Mouse (Mus musculus) intestine, embryonic 14.5 days (tissue): ENCODE data around the gene Cd79a. TPM values are rescaled to one million over a fixed set of nuclear protein-coding genes. Genes with fewer than 3 reads are reported as not detected.

Experiments
- ATAC-seq: fragments of 200-750 bp; cut with Nextera tagmentation; replicated peaks from 2 replicates; pipeline ENCODE4 v1.8.0; 2017; ENCODE audit warnings: low read depth, moderate number of reproducible peaks, moderate TSS enrichment, moderate library complexity; ENCODE audit not compliant: low FRiP score, low TSS enrichment
- DNase-seq: peaks from one replicate; pipeline ENCODE4 v3.0.0-alpha.2; 2018; ENCODE audit warnings: low spot score
- H3K27ac ChIP-seq: fragments of 300-500 bp; sonication (generic); 2 replicates; pipeline ENCODE4 v1.5.1; 2014; ENCODE audit warnings: low read depth, mild to moderate bottlenecking, control low read depth
- H3K27me3 ChIP-seq: fragments of 300-500 bp; sonication (generic); replicated peaks from 2 replicates; pipeline ENCODE4 v1.6.1; 2014; ENCODE audit warnings: low read length, control low read depth; ENCODE audit not compliant: control insufficient read depth, insufficient read depth
- H3K36me3 ChIP-seq: fragments of 300-500 bp; sonication (generic); 2 replicates; pipeline ENCODE4 v1.6.1; 2014; ENCODE audit warnings: low read length, control low read depth; ENCODE audit not compliant: control insufficient read depth, insufficient read depth
- H3K4me1 ChIP-seq: fragments of 300-500 bp; sonication (generic); replicated peaks from 2 replicates; pipeline ENCODE4 v1.6.1; 2014; ENCODE audit warnings: low read length, control low read depth, mixed read lengths; ENCODE audit not compliant: control insufficient read depth, insufficient read depth
- H3K4me2 ChIP-seq: fragments of 300-500 bp; sonication (generic); 2 replicates; pipeline ENCODE4 v1.6.1; 2014; ENCODE audit warnings: low read length
- H3K4me3 ChIP-seq: fragments of 300-500 bp; sonication (generic); 2 replicates; pipeline ENCODE4 v1.5.1; 2014; ENCODE audit warnings: low read depth, low read length, control low read depth, mixed read lengths
- H3K9ac ChIP-seq: fragments of 300-500 bp; sonication (generic); 2 replicates; pipeline ENCODE4 v1.6.1; 2014; ENCODE audit warnings: mild to moderate bottlenecking, low read length
- H3K9me3 ChIP-seq: fragments of 300-500 bp; sonication (generic); 2 replicates; pipeline ENCODE4 v1.6.1; 2016; ENCODE audit warnings: low read length, control low read depth; ENCODE audit not compliant: control insufficient read depth
- WGBS: fragments of 180-500 bp; shearing (Covaris S2); extraction: QIAGEN DNeasy Blood & Tissue Kit; methylation state at CpG from one replicate; pipeline ENCODE4 v1.1.7; 2014; 5-methylcytosine and 5-hydroxymethylcytosine counted together
- polyA plus RNA-seq: library from polyadenylated mRNA; unstranded; fragments of >200 nt; fragmentation: Nextera tagmentation; extraction: Ambion mirVana; gene quantifications from 2 replicates; pipeline ENCODE4 v1.2.1, GENCODE M21; 2014

Gene Cd79a
- polyA plus RNA-seq, 1 experiment from 2014 or later, result 0.28 TPM

DNA sequence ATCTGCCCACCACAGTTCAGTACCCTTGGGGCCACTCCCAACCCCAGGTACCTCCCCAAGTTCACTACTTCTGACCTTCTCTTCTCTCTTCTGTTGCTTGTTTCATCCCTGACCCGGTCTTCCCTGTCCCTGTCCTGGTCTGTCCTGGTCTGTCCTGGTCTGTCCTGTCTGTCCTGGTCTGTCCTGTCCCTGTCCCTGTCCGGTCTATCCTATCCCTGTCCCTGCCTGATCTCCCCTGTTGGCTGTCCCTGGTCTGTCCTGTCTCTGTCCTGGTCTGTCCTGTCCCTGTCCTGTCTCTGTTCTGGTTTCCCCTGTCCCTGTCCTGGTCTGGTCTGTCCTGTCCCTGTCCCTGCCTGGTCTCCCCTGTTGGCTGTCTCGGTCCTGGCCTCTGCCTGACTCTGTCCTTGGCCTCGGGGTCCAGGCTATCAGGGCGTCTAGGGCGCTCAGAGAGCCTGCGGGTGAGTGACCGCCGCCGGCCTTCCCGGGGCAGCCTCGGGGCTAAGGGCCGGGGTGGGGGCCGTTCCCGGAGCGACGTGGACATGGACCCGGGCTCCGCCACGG is 21.7 kb downstream of the Cd79a start:
- H3K4me3 ChIP-seq, result no peak overlapping the region
- H3K4me1 ChIP-seq, result no peaks in the 10 kb centered on the region
- no peak overlapping the region for H3K4me2 ChIP-seq
- no peak overlapping the region for H3K9ac ChIP-seq
- DNase-seq, result no peak
- no peak; the same call in 1 of the 2 replicates for ATAC-seq
- no peaks in the 10 kb centered on the region for H3K27me3 ChIP-seq
- H3K27ac ChIP-seq, result no peak overlapping the region
- 90% methylated on average over 20 of the region's 20 CpGs for WGBS
- H3K36me3 ChIP-seq, result peaks cover 70% of the 10 kb centered on the region
- H3K9me3 ChIP-seq, result no peaks in the 10 kb centered on the region

DNA sequence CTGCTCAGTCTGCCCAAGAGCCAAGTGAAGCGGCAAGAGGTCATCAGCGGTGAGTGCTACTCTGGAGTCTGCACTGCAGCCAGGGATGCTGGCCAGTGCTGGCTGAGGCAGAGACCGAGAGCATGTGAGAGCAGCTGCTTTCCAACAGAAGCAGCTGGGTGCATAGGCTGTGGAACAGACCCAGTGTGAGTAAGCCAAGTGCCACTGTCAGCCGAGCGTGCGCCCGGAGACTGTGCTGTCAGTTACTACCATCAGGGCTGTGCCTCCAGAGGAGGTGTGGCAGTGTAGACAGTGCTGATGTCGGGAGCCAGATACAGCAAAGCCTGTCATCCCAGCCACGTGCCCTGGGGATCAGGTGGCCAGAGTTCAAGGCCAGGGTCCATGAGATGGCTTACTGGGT is 22.5 kb downstream of the Cd79a start:
- Histone ChIP-seq H3K9ac (no peak overlapping the region), H3K4me2 (no peak overlapping the region), H3K4me3 (no peak overlapping the region), H3K27ac (no peak overlapping the region), H3K27me3 (no peaks in the 10 kb centered on the region), H3K4me1 (no peaks in the 10 kb centered on the region), H3K36me3 (peaks cover 79% of the 10 kb centered on the region), H3K9me3 (no peaks in the 10 kb centered on the region)
- 91% methylated on average over 9 of the region's 9 CpGs for WGBS
- ATAC-seq (no peak), DNase-seq (no peak)

DNA sequence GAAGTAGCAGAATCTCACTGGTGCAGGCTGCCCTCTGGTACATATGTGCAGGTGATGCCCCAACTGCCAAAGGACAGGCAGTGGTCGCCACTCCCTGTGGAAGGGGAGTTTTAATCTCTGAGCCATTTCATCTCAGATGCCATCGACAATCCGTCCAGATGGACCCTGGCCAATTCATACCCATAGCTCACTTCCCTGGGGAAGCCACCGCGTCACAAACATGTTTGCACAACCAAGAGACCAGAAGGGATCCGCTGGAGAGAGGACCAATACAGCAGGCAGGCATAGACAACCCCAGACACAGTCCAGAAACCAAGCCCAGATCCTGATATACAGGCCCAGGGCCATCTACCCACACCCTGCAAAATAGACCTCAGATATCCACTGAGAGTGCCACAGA is 33.3 kb downstream of the Cd79a start:
- Histone ChIP-seq H3K36me3 (peaks cover 22% of the 10 kb centered on the region), H3K9ac (no peak overlapping the region), H3K4me3 (no peak overlapping the region), H3K4me2 (no peak overlapping the region), H3K27ac (no peak overlapping the region), H3K27me3 (peaks cover 69% of the 10 kb centered on the region), H3K9me3 (no peaks in the 10 kb centered on the region), H3K4me1 (no peaks in the 10 kb centered on the region; the same call in 1 of the 2 replicates)
- no peak for ATAC-seq
- WGBS, result 61% methylated on average over 6 of the region's 6 CpGs
- no peak for DNase-seq

DNA sequence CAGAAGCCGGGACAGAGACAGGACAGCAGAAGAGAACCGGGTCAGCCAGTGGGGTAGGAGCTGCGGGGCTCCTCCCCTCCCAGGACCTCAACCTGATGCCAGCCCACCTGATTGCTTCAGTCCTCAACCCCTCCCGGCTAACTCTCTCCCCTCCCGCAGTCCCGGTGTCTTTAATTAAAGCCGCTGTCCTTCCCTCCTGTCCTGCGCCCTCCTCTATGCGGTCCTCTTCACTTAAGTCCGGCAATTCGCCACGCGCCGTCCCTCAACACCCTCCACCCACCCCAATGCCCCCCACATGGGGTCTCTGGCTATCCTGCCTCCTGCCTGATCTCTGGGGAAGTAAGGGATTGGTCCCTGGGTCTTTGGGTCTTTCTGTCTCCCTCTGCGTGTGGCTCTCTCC is 34.5 kb downstream of the Cd79a start:
- no peak for ATAC-seq
- WGBS, result 0% methylated on average over 14 of the region's 15 CpGs
- H3K9ac ChIP-seq, result no peak overlapping the region

DNA sequence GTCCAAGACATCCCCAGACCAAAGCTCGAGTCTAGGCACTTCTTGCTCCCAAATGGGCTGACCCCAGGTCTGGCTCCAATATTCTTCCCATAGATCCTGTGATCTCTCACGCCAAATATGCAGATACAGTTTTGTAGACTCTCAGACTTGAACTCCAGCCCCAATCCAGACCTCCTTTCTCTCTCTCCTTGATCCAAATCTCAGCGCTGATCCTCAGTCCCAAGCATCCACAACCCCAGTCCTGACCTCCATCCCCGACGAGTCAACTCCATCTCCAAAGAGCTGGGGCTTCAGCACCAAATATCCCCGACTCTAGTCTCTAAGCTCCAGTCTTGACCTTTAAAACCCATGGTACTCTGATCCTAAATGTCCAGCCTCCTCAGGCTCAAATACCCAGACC is 46.5 kb downstream of the Cd79a start:
- 6% methylated on average over 6 of the region's 6 CpGs for WGBS
- no peaks in the 10 kb centered on the region for H3K36me3 ChIP-seq
- H3K4me2 ChIP-seq, result no peak overlapping the region
- no peak for DNase-seq
- no peak for ATAC-seq
- no peak overlapping the region for H3K9ac ChIP-seq
- no peaks in the 10 kb centered on the region for H3K9me3 ChIP-seq
- no peaks in the 10 kb centered on the region; the same call in 1 of the 2 replicates for H3K4me1 ChIP-seq
- H3K4me3 ChIP-seq, result no peak overlapping the region
- H3K27me3 ChIP-seq, result peaks cover 96% of the 10 kb centered on the region
- no peak overlapping the region for H3K27ac ChIP-seq

More for the DNA sequence above, 34.5 kb downstream of the Cd79a start:
- H3K36me3 ChIP-seq, result peaks cover 11% of the 10 kb centered on the region
- no peaks in the 10 kb centered on the region; the same call in 1 of the 2 replicates for H3K4me1 ChIP-seq
- peaks cover 81% of the 10 kb centered on the region for H3K27me3 ChIP-seq
- H3K4me2 ChIP-seq, result no peak overlapping the region
- H3K27ac ChIP-seq, result no peak overlapping the region
- no peaks in the 10 kb centered on the region for H3K9me3 ChIP-seq
- no peak for DNase-seq
- no peak overlapping the region for H3K4me3 ChIP-seq

DNA sequence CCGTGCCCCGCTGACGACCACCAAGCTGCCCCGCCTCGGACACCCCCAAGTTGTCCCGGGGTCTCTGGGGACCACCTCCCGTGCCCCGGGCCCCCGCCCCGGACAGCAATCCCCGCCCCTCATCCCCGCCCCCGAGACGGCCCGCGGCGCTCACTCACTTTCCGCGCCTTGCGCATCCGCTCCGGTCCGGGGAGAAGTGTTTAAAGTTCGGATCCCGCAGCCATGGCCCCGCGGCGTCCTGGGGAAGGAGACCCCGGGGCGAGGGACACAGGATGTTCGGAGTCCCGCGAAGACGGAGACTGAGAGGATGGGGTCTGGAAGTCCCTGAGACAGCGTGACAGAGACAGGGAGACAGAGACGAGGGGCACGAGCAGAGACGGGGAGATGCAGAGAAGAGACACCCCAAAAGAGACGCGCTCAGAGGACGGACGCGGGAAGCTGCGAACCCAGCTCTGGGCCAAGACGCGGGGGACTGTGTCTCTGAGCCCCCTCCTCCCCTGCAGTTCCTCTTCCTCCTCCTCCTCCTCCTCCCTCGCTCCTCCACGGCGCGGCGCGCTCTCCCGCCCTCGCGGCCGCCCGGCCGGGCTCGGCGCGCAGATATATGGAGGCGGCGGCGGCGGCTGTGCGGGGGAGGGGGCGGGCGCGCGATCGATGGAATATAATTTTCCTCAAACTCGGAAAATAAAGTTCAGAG is 47.2 kb downstream of the Cd79a start, which contains the start of gene Gm4881:
TSS of gene Gm4881 (minus strand) at position 238 of the 694 bp plus-strand sequence.
- 1% methylated on average over 58 of the region's 72 CpGs for WGBS
- no peak for ATAC-seq
- no peak for DNase-seq

DNA sequence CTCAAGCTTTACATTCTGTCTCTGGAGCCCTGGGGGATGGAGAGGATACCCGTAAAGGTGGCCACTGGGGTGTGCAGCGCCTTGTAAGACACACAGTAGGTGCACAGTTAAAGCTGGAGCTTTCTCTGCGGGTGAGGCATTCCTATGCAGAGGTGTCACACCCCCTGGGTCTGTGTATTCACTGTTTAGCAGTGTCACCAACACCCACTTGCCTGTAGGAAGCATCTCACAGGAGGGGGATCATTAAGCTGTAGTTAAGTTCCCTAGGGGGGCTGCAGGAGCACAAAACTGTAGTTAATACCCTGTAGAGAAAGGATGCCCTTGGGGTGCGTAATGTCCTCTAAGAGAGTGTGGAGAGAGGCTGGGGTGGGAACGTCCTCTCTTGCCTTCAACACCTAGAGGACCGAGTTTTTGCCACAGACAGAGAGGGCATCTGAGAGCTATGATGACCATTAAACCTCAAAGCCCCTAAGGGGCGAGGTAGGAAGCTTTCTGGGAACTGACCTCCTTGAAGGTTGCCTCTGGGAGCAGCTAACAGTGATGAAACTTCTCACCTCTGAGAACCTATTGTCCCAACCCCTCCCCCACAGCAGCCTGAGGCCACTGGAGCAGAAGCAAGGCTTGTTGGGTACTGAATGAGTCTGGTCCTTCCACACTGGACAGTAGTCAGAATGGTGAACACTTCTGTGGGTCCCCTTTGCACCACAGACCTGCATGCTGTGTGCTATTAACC is 50.3 kb downstream of the Cd79a start:
- Histone ChIP-seq H3K27ac (no peak overlapping the region), H3K4me2 (no peak overlapping the region), H3K4me3 (no peak overlapping the region), H3K9ac (no peak overlapping the region), H3K9me3 (no peaks in the 10 kb centered on the region), H3K4me1 (no peaks in the 10 kb centered on the region; the same call in 1 of the 2 replicates), H3K27me3 (peaks cover 100% of the 10 kb centered on the region), H3K36me3 (no peaks in the 10 kb centered on the region)
- ATAC-seq, result no peak
- WGBS, result 2% methylated on average over 7 of the region's 7 CpGs
- no peak for DNase-seq

More for the DNA sequence above, 47.2 kb downstream of the Cd79a start, which contains the start of gene Gm4881:
- H3K4me1 ChIP-seq, result no peaks in the 10 kb centered on the region; the same call in 1 of the 2 replicates
- H3K4me2 ChIP-seq, result peak within 1 kb of the TSS; percentile 56
- no peak within 1 kb of the TSS for H3K27ac ChIP-seq
- no peaks in the 10 kb centered on the region for H3K36me3 ChIP-seq
- H3K4me3 ChIP-seq, result peak within 1 kb of the TSS; percentile 28
- peaks cover 96% of the 10 kb centered on the region for H3K27me3 ChIP-seq
- H3K9me3 ChIP-seq, result no peaks in the 10 kb centered on the region
- H3K9ac ChIP-seq, result no peak within 1 kb of the TSS

DNA sequence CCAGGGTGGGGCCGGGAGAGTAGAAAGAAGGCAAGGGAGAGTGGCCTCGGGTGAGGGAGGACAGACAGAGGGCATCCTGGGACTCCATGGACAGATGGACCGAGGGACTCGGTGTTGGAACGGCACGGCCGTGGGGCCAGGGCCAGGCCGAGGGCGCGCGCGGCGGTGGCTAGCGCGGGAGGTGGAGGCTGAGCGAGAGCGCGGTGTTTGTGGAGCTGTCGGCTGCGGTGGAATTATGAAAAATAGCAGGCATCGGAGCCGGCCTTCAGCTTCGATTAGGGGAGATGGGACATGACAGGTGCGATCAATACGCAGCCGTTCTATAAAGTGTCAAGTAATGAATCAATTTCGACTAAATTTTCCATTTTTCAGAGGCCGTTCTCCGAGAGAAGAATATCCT is 51.6 kb downstream of the Cd79a start:
- no peaks in the 10 kb centered on the region for H3K36me3 ChIP-seq
- no peak for ATAC-seq
- H3K27me3 ChIP-seq, result peaks cover 97% of the 10 kb centered on the region
- no peaks in the 10 kb centered on the region for H3K9me3 ChIP-seq
- H3K9ac ChIP-seq, result no peak overlapping the region
- no peak for DNase-seq
- 3% methylated on average over 29 of the region's 29 CpGs for WGBS
- H3K27ac ChIP-seq, result no peak overlapping the region
- no peak overlapping the region for H3K4me2 ChIP-seq
- H3K4me1 ChIP-seq, result no peaks in the 10 kb centered on the region; the same call in 1 of the 2 replicates
- no peak overlapping the region for H3K4me3 ChIP-seq
